Mouse (Mus musculus) retina, postnatal 7 days (tissue): ENCODE results near the gene Hoxa10.

ENCODE experiments used
- DNase-seq: peaks from one replicate; pipeline ENCODE4 v3.0.0-alpha.2; 2012; ENCODE audit warnings: low read depth, low spot score

Hoxa10 gene

DNA sequence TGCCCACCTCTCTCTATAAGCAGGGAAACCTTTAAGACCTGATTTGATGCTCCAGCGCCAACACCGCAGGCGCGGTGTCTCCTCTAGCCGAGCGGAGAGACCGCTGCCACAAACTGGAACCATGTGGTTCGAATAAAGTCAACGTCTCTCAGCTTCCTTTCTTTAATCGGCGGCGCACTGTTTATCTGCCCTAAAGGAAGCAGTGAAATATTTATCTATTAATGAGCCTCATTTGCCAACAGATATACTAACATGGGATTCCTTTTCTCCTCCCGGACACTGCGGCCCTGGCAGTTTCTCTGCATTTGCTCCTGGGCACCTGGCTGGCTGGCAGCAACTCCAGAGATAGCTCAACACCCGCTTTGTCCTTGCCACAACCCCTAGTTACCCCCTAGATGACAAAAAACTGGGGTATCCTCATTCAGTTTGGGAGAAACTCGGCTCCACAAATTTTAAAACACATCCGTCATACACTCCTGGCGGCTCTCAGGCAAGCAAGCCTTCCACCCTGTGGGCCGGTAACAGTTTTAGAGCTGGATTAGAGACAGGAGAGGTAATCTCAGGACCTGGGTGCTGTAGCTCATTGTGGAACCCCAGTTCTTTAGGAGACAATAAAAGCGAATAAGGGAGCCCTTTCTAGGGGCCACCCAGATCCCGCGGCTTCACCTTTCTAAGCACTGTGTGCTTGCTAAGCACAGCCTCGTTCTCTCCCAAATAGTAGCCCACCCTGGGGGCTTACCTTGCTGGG is 22.6 kb downstream of the Hoxa10 start:
- DNase-seq = no peak

DNA sequence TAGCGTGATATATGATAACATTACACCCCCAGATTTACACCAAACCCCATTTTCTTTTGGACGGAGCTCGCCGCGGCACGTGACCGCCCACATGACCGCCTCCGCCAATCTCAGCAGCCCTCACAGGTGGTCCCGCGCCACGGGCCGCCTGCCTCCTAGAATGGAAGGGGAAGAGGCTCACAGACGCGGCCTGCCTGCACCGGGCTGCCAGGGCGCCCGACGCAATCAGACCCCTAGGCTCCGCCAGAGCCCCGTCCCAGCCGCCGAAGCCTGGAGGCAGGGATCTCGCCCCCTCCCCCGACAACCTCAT is 23.2 kb downstream of the Hoxa10 start:
- DNase-seq = no peak

DNA sequence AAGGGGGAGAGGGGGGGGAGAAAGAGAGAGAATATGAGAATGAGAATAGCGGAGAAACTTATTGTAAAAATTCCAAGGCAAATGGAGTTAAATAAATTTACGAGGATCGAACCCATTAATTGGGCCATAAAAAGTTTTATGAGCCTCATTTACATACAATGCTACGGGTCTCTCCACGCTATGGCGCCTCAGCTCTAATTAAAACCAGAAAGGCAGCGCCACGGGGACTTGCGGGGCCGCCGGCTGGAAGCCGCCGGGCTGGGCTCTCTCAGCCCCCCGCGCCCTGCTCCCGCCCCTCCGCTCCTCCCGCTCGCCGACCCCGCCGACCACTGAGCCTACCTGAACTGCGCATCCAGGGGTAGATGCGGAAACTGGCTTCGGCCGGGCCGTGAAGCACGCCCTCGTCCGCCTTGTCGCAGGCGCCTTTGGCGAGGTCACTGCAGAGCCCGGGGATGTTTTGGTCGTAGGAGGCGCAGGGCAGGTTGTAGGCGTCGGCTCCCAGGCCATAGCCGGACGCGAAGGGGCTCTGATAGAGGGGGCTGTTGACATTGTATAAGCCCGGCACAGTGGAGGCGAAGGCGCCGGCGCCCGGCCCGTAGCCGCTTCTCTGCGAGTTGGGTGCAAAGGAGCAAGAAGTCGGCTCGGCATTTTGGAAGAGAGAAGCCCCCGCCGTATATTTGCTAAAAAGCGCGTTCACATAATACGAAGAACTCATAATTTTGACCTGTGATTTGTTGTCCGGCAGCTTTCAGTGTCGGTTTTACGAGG is 23.8 kb downstream of the Hoxa10 start:
- no peak for DNase-seq

DNA sequence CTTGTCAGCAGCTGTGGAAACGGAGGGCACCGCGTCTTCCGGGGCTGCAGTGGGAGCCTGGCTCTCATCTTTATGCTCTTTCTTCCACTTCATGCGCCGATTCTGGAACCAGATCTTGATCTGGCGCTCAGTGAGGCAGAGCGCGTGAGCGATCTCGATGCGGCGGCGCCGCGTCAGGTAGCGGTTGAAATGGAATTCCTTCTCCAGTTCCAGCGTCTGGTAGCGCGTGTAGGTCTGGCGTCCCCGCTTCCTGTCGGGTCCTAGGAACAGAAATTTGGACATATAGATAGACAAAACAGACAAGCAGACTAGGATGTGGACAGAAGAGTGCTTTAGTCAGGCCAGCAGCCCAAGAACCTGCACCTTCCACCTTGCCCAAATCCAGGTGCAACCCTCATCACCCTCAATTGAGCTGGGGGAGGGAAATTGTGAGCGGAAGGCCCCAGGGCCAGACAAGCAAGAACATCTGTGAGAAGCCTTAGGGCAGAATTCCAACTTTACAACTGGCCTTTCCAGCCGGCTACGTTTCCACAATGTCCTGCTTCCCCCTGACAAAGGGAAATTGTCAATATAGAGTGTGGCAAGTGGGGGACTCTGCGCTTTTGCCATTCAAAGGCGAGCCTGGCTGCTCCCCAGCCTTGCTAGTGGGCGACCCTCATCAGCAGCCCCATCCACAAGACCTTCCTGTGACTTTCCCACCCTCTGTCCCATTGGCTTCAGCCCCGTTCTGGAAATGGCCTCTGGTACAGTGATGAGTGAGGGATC is 24.7 kb downstream of the Hoxa10 start:
- DNase-seq = no peak

DNA sequence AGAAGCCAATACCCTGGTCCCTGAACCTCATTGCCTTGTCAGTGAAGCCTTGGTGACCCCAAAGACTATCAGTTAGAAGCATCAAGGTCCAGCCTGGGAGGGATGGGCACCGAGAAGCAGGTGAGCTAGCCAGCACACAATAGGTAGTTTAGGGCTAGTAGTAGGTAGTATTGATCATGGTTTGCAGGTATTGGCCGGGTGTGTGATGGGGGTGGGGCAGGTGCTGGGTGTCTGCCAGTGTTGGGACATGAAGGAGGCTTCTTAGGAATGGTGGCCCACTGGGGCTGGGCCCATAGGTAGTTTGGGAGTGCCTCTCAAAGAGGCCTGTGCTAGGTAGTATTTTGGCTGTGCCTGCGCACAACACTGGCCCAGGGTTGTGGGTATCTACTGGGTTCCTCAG is 25.6 kb downstream of the Hoxa10 start:
- DNase-seq = no peak

DNA sequence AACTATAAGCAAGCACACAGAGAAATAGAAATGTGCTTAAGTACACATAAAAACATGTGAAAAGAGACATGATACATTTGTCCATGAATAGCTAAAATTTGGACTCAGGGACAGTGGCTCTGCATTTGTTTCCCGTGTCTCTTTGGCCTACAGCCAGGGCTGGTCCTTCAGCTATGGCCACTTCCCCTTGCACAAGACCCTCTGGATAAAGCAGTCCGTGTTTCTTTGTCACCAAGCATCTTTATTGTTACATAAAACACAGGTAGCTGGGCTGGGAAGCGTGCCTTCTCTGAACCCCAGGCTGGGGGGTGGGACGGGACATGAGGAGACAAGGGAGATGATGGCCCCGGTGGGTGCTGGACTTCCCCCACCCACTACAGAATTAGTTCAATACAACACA is 26.4 kb downstream of the Hoxa10 start:
- no peak for DNase-seq

DNA sequence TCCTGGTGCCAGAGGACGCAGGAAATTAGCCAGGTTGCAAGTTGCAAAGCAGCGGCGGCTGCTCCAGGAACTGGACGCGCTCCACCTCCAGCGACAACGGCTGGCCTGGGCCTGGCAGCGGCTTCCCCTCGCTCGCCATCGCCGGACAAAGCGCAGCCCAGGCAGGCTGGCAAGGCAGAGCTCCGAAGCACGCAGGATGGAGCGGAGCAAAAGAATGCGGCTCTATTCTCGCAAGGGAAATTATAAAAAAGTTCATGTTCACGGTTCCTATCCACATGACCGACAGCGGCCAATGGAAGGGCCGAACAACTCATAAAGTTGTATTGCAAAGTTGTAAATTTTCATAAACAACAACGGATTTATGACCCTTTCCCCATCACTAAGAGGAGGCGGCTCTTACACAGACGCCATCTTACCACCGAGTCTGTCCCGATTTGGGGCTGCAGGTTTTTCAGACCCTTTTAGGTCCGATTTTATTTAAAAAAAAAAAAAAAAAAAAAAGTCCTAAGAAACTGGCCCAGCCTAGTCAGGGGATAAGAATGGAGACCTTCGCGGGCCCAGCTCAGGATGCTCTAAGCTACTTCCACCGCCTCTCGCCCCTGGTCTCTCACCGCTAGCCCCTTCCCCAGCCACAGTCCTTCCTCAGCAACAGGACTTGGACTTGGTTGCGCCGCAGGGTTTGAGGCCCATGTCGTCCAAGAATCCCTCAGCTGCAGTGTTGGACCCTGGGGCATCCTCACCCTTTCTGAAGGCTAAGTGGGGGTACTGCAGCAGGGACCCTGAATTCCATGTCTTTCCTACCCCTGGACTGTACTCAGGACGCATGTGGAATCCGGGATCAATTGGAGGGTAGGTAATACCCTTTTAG is 27.3 kb downstream of the Hoxa10 start, which contains the start of the genes Hoxa3 and Gm28308:
Gene Hoxa3 (minus strand): TSS at position 218 of the 868 bp plus-strand sequence.
Gene Gm28308 (minus strand): TSS at position 221 of the 868 bp plus-strand sequence.
- no peak for DNase-seq

DNA sequence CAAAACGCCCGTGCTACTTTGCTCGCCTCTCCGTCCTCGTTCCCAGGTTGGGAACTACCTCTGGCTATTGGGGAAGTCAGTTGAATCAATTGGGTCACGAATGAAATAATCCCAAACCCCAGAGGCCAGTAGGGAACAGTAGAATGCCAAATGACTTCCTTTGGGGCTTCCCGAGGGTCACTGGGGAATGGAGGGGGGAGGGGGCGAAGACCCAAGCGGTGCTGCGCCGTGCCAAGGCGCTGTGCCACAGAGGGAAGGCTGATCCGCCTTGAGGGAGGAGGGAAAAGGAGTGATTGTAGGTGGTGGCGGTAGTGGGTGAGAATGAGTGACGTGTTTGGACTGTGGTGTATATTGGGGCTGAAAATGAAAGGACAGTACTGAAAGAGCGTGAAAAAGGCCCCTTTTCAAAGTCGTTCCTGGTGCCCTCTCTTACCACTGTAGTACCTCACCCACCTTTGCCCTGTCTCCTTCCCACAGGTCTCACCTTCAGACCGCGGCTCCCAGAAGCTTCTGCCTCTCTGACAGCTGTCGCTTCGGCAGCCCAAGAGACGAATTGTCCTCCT is 28.0 kb downstream of the Hoxa10 start:
- no peak for DNase-seq

DNA sequence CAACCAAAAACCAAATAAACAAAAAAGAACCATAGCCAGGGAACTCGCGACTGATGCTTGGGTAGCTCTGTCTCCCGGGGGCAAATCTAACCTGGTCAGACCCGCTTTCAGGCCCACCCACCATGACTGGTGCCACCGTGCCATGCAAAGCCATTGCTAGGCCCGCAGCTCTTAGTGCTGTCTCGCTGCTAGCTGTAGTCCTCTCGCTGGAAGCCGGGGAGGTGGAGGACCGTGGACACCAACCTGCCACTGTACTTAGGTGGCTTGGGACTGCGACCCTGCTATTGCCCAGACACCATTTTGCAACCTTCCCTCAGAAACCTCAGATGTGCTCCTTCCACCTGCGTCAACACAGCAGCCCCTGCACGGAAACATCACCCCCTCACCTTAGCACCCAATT is 28.7 kb downstream of the Hoxa10 start:
- DNase-seq = no peak

DNA sequence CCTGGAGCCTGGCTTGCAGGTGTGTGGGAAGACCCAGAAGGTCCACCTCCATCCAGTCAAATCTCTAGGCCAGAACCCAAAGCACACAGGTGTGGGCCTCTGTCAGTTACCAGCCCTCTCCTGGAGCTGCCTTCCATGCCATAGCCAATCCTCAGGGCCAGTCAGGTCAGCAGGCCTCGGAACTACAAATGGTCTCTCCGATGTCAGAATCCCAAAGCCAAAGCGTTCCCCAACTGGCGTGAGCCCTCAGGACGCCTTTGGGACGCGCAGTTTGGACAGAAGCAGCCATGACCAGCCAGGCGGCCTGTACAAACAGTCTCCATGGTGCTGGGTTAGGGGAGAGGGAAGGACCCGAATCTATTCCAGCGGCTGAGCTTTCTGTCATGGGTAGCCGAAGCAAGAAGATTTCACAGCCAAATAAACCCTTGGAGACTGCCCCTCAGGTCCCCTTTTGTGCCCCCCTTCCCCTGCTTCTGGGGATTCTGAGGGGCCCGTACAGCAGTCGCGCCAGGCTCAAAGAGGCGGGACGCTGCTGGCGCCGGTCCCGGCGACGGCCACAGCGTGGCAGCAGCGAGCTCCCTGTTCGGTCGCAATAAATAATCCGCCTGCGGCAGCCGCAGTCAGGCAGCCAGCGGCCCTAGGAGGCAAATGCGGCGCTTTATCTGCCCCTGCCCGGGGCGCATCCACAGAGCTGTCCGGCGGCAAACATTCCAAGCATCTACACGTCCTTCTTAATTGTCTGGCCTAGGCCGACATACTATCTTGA is 29.3 kb downstream of the Hoxa10 start:
- DNase-seq = peak; percentile 64

DNA sequence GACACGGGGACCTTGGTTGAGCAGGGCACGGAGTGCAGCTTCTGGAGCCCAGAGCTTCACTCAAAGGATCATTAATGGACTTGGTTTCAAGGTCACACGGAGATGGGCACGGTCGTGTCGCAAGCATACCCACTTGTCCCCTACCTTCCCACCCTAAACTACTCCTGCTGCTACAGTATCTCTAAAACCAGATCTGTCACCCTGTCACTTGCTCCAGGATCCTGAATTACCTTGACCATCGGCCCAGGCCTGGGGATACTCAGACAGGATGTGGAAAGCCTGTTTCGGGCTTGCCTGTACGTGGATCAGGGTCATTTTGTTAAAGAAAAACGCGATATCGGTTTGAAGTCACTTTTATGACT is 31.0 kb downstream of the Hoxa10 start:
- DNase-seq = no peak

DNA sequence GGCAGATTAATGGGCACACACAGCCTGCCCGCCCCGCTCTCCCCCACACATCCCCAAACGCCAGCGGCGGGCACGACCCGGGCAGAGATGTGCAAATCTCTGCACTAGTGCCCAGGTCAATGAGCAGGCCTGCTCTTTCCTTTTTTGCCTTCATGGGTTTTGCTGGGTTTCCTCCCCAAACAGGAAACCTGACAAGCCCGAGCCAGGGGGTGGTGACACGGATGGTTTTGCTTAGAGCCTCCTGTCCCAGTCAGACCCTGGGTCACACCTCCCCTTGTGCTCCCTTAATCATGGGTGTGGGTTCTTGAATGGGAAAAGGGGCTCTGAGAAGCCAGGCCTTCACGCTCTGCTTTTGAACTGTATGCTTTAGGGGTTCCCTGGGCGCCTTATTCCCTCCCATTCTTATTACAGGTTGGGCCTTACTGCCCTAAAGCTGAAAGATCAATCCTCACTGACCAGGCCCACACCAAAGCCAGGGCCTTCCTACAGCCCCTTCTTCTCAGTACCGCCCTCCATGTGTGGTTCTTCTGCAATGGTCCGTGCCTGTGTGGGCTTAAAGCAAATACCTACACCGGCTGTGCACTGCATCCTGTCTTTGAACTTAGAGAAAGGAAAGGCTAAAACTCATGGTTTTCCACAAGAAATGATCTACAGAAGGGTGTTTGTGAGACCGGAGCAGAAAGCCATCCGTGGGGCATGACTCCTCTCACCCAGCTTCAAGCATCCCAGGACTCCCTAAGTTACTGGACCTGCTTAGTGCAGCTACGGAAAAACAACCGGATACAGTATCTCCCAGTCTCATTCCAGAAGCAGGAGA is 31.6 kb downstream of the Hoxa10 start:
- DNase-seq = no peak

DNA sequence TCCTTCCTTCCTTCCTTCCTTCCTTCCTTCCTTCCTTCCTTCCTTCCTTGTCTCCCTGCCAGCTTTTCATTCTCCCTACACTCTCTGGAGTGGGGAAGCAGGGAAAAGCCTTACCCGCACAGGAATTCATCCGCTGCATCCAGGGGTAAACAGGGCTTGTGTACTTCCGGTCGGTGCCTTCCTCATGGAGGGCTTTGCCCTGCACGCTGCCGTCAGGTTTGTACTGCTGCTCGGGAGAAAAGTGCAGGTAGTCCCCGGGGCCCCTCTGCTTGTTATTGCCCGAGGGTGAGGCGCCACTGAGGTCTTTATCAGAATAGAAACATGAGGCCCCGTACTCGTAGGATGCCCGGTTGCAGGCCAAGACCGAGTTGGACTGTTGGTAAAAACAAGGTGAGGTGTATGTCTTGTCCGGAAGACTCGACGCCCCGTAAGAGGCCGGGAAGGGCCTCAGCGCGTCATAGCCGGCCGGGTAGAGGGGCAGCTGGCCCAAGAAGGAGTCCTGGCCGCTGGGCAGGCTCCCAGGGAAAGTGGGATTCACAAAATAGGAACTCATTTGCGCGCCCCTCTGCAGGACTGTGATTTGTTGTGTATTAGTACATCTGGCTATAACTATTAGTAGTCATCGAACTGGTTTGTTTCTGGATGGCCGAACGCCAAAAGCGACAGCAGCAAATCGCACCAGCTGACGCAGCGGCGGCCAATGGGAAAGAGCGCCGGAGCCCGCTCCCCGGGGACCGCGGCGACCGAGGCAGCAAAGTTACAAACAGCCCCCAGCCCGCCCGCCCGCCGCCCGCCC is 32.4 kb downstream of the Hoxa10 start, which contains the start of gene Hoxa6:
Gene Hoxa6 (minus strand): TSS at position 651 of the 796 bp plus-strand sequence.
- DNase-seq = no peak

DNA sequence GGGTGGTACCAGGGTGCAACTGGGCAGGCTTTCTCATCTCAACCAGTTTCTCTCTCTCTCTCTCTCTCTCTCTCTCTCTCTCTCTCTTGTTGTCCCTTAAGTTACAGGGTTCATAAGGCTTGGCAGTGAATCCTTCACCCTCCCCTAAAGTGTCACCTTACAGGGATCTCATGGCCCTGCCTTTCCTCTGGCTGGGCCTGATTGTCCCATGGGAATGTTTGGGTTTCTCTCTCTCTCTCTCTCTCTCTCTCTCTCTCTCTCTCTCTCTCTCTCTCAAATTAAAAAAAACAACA is 33.0 kb downstream of the Hoxa10 start:
- no peak for DNase-seq

DNA sequence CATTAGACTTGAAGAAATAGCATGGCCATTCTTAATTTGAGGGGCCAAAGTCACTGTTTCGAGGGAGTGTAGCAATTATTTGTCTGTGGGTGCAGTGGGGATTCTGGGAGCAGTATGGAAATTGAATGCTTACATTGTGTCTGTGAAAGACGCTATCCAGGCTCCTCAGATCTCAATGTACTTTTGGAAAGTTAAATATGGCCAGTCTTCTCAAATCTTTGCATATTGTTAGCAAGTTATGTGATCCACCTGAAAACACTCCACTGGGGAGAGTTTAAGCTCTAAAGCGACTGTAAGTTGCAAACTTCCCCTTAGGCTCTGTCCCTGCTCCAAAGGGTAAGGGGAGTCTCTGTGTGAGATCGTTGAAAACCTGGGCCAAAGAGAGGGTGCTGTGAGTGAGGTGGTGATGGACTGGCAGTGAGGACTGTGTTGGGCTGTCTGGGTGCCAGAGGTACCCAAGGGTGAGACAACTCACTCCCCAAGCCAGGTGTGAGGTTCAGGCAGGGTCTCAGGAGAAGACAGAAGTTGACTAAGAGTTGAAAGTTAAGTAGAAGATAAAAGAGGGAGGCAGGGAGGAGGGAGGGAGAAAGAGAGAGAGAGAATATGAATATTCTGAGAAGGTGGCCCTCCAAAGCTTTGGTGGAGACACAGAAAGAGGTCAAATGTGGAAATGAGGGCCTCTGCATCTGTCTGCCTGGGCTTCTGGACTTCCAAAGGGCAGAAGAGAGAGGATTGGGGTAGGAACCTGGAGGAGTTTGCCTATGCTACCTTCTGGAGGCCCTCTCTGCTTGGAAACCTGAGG is 33.6 kb downstream of the Hoxa10 start:
- no peak for DNase-seq

DNA sequence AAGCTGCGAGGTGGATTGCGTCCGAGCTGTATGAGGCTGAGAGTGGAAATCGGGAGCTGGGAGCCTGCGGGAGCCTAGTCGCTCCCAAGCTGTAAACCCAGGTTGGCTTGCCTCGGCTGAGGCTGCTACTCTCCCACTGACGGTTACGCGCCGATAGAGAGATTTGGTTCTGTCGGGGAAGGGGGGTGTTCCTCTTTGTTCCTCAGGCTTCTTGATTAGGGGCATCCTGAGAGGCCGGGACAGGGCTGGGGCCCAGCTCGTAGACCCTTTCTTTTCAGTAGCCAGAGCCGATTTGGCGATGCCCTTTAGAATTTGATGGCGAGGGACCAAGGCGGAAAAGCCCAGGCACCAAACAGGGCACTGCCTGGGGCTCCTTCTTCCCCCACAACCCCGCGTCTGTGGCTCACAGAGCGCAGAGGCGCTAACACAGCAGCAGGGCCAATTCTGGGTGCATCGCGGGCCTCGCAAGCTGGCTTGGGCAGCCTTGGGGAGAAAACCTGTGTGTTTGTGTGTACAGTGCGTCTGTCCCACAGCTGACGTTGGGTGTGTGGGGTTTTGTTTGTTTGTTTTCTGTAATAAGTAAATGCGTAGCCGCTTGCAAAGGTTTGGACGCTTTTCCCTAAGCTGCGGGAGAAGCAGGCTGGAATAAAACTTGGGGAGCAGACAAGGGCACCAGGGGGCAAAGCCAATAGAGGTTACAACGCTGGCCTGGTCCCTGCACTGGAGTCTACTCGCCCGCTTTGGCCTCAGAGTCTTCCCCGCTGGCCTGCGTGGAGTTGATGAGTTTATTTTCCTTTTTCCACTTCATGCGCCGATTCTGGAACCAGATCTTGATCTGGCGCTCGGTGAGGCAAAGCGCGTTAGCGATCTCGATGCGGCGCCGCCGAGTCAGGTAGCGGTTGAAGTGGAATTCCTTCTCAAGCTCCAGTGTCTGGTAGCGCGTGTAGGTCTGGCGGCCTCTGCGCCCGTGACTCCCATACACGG is 34.7 kb downstream of the Hoxa10 start:
- DNase-seq = no peak

DNA sequence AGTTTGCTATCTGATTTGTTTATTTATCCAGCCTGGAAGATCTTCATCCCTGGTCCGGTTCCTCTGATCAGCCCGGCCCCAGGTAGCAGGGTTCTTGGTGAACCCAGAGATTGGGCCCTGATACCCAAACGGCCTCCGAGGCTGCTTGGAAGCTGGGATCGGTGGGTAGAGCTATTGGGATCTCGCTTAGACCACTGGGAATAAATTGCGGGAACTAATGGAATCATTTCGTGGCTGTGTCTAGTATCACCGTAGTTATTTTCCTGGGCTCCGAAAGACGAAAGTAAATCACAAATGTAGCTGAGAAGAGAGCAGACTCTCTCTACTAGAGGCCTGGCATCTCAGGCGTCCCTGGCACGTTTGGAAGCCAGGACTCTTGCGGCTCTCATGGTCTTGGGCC is 35.4 kb downstream of the Hoxa10 start:
- DNase-seq = no peak
